Mouse (Mus musculus) cerebellum, adult 11 months (tissue): ENCODE measurements around the gene Btg3.

Experiments used
- DNase-seq: peaks from one replicate; pipeline ENCODE4 v3.0.0; 2022

Btg3 gene

GRCm38 (mm10) chr16:78346662-78347327, 30.2 kb downstream of the Btg3 start:
- no peak for DNase-seq

GRCm38 (mm10) chr16:78343792-78344191, 33.2 kb downstream of the Btg3 start:
- no peak for DNase-seq

GRCm38 (mm10) chr16:78342767-78343166, 34.2 kb downstream of the Btg3 start:
- no peak for DNase-seq

GRCm38 (mm10) chr16:78341356-78341755, 35.6 kb downstream of the Btg3 start:
- DNase-seq = no peak

- no peak for DNase-seq
These were observed 39.8 kb downstream of the Btg3 start for GRCm38 (mm10) chr16:78337226-78337625.

- no peak for DNase-seq
These were observed 49.0 kb downstream of the Btg3 start for GRCm38 (mm10) chr16:78327999-78328398.

- DNase-seq = no peak
These were observed 49.4 kb downstream of the Btg3 start for GRCm38 (mm10) chr16:78327562-78327961.

- DNase-seq = no peak
These were observed 50.8 kb downstream of the Btg3 start for GRCm38 (mm10) chr16:78325972-78326848.

GRCm38 (mm10) chr16:78322140-78322539, 54.9 kb downstream of the Btg3 start:
- no peak for DNase-seq

GRCm38 (mm10) chr16:78321559-78321958, 55.4 kb downstream of the Btg3 start:
- DNase-seq = no peak

GRCm38 (mm10) chr16:78319711-78320110, 57.3 kb downstream of the Btg3 start:
- no peak for DNase-seq

- no peak for DNase-seq
These were observed 59.0 kb downstream of the Btg3 start for GRCm38 (mm10) chr16:78317960-78318359.

GRCm38 (mm10) chr16:78316849-78317248, 60.1 kb downstream of the Btg3 start:
- DNase-seq = peak; percentile 17

GRCm38 (mm10) chr16:78314026-78314425, 63.0 kb downstream of the Btg3 start:
- DNase-seq = no peak

- no peak for DNase-seq
These were observed 63.7 kb downstream of the Btg3 start for GRCm38 (mm10) chr16:78313135-78313887.

GRCm38 (mm10) chr16:78309258-78309657, 67.7 kb downstream of the Btg3 start:
- no peak for DNase-seq

- DNase-seq = no peak
These were observed 69.4 kb downstream of the Btg3 start for GRCm38 (mm10) chr16:78307476-78308192.

- no peak for DNase-seq
These were observed 70.4 kb downstream of the Btg3 start for GRCm38 (mm10) chr16:78306606-78307005.

GRCm38 (mm10) chr16:78305606-78306100, 71.3 kb downstream of the Btg3 start:
- DNase-seq = no peak

GRCm38 (mm10) chr16:78302678-78303050, 74.3 kb downstream of the Btg3 start:
- no peak for DNase-seq

GRCm38 (mm10) chr16:78301831-78302677, 74.9 kb downstream of the Btg3 start:
- DNase-seq = no peak
